Mouse (Mus musculus) lung, postnatal 36 days (tissue): ENCODE results near the gene Bckdk.
"Not testable (repeated sequence)": the region's sequence is repeated elsewhere in the genome, so short reads cannot be mapped to it uniquely, and the experiment has no call there.

Source experiments
- DNase-seq: peaks from one replicate; pipeline ENCODE4 v3.0.0; 2022; ENCODE audit warnings: mixed read lengths

Gene Bckdk

DNA sequence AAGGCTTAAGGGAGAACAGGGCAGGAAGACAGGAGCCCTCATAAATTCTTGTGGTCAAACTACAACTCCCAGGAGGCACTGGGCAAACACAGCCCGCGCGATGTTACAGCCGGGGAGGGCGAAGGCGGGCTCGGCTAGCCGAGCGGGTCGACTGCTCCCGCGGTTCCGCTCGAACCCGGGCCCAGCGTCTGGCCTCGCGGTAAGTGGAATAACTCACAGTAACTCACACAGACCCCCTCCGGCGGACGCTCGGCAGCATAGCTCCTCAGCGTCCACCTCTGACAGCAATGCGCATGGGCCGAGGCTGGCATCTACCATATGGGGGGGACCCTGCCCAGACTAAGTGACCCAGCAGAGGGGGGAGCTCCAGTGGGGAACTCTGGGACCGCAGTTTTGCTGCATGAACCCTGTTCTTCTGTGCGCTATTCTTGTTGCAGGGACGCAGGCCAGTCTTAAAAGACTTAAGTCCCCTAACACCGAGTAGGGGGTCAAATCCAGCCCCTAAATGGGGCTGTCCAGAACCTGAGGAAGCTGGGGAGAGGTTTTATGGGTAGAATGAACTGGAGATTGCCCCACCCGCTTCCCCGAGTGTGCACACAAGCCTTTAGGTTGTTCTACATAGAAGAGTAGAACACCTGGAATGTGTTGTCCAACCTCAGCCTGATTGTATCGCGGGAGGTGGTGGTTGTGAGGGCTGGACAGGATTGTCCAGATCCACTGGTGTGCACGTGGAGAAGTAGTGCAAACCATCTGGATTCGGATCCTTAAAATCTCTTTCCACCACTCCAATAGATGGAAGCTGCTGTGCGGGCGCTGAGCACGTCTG is at the start of gene Bckdk:
Gene Bckdk, plus strand, starts transcription at position 112 of the 826 bp plus-strand sequence.
- peak; percentile 88 for DNase-seq

DNA sequence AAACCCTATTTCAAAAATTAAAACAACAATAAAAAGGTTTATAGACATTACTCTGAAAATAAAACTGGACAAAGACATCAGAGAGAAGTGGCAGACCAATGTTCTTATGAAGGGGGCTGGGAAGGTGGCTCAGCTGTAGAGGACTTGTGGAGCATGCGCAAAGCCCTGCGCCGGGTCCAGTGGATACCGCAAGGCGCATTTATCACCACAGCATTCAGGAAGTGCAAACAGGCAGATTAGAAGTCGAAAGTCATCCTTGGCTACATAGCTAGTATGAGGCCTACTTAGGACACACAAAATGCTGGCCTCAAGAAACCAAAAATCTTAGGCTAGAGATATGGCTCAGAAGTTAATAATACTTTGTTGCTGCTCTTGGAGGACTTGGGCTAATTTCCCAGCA is 45.6 kb upstream of the Bckdk start:
- DNase-seq = no peak

DNA sequence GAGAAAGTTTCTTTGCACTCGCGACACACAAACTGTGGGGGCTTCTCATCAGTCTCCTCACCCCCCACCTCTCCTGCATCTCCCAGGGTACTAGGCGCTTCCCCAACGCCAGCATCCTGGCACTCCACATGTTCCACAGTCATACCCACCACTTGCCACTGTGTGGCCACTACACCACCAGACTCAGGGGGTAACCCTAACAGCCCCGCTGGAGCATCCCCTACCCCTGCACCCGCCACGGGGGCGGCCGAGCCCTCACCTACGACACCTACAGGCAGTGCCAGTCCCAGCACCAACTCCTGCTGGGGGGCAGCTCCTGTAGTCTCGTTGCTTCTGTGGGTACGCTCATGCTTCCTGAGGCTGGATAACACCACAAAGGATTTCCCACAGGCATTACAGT is 37.4 kb upstream of the Bckdk start:
- no peak for DNase-seq

DNA sequence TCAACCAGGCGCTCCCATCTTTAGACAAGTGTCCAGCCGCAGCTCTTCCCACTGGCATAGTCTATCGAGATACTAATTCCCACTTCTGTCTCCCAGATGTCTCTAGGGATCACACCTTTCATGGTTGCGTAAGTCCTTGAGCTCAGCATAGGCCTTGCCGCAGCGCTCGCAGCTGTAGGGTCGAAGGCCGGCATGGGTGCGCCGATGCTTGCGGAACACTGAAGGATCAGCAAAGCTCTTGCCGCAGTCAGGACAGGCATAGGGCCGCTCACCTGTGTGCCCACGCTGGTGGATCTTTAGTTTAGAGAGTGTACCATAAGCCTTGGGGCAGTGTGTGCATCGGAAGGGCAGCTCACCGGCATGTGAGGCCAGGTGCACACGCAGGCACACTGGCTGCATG is 36.2 kb upstream of the Bckdk start:
- no peak for DNase-seq

DNA sequence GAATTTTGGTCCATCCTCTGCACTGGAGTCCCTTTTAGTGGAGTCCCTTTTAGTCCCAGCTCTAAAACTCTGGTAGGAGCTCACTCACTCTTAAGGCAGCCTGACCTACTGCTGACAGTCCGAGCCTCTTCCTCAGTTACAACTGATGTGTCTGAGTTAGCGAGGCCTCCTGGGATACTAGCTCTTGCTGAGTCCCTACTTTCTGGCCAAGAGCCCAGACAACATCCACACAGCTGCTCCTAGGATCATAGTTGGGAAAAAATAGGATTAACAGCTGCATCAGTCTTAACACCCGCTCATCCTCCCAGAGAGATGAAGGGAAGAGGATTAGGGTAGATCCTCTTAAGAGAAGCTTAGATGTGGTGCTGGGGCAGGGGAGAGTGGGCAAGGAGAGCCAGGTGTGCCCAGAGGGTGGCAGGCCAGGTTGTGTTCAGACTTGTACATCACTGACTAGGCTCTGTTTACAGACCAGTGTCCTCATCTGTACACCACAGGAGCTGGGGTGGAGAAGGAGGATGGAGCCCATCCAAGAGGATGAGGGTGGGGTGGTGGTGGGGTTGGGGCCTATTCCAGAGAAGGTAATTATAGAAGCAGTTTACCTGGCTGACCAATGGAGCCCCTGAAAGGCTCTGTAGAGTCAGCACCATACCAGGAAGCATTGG is 34.6 kb upstream of the Bckdk start:
- no peak for DNase-seq

DNA sequence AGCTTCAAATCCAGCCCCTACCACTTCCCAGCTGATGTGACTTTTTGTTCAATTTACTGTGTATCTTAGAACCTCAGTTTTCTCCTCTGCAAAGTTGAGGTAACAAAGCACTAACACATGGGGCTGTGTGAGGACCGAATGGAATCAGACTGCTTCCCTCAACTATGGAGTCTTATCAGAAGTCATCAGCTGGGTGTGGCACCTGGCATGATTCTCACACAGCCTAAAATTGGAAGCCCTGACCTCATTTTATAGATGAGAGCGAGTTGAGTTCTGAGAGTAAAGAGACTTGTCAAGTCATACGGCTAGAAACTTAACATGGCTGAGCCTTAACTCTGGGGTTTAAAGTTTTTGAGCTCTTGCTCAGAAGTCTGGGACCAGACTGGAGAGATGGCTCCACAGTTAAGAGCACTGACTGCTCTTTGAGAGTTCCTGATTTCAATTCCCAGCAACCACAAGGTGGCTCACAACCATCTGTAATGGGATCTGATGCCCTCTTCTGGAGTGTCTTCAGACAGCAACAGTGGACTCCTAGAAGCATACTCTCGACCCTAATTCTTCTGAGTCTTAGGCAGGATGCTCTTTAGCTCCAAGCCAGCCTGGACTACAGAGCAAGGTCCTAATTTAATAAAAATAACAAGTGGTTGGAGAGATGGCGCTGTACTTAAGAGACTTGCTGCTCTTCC is 33.6 kb upstream of the Bckdk start:
- no peak for DNase-seq

DNA sequence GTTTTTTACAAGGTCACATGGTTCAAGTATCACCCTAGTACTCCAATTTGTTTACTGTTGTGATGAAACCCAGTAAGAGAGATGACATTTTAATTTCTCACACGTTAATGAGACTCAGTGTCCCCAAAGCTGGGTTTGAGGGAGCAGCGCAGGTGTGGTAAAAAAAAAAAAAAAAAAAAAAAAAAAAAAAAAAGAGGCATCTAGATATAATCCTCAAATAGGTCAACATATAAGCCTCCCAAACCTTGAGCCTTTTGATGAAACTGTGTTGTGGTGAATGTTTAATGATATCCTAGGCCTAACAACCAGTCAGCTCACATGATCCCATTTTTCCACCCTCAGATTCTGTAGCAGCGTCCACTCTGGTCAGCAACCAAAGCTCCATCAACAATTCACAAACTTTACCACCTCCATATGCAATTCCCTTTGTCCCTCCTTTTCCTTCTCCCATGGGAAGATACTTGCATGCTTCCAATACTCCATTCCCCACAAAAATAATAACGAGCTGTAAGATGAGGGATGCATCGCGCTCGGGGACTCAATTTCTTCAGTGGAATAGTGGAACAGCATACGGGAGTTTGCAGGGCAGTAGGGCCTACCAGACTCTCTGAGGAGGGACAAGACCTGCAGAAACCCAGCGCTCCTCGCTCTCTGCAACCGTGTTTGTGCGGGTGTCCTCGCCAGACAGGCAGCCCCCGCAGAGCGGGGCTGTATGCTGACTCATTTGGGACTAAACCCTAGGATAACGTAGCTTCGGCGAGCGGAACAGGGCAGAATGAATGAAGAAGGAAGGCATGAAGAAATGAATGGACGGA is 28.9 kb upstream of the Bckdk start:
- DNase-seq = no peak

DNA sequence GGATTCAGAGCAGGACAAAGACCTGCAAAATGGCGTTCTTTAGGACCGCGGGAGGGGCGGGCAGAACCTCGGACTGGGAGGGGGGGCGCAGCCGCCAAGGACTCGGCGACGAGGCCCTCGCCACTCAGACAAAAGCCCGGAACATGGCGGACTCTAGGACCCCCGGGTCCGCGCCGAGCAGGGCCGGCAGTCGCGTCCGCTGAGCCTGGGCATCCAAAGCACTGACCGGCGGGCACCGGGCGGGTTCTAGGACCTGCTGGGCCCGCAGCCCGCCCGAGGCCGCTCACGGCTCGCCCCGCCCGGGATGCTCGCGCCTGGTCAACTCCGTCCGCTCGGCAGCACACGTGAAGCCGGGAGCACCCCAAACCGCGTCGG is 28.3 kb upstream of the Bckdk start:
- peak; percentile 94 for DNase-seq

DNA sequence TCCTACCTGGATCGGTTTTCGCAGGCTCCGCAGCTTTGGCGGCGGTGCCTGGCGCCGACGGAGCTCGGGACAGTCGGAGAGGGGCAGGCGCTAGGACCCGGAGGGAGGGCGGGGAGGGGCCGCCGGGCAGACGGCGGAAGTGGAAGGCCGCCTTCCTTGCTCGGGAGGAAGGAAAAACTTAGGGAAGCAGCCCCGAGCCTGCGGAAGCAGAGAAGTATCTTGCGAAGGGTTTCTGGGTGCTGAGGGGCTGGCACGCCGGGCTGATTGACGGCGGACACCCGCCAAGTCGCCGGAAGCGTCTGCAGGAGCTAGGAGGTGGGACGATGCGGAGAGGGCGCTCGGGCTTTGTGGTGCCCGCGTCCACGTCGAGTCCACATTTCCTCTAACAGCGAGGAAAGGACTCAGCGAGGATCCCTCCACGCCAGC is 27.8 kb upstream of the Bckdk start, which contains the start of gene Zfp646:
Gene Zfp646, plus strand, starts transcription at position 181 of the 426 bp plus-strand sequence.
- DNase-seq = peak; percentile 73

DNA sequence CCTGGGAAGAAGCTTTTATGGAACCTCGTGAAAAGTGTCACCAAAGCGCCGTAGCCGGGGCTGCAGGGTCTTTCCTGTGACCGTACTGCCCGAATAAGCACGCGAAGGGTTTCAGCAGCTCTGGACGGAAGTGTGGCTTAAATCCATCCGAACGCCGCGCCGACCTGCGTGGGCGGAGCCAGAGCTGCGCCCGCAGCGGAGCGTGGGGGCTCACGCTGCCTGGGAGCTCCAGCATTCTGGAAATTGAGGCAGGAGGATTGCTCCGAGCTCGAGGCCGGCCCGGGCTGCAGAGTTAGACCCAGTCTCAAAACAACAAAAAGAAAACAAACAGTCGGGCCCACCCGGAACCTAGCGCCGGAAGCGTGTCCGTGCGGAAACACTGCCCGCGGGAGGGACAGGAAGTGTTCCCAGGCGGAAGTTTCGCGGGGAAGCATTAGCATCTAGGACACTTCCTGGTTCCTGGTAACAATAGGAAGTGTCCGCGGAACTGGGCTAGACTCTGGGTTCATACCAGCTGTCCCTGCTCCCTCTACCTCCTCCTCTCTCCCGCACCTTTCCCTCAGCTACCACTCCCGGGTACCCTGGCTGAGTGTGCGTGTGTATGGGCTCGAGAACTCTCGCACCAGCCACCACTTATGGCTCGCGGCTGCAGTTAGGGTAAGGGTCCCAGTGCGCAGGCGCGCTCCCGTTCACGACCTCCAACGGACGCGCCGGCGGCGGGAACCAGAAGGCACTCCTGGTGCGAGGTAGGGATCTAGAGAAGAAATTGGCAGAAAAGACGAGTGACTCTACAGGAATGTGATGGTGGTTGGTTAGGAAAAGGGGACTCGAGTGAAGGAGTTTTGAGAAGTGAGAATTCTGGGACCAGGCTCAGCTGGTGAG is 27.2 kb upstream of the Bckdk start, which contains the start of gene Zfp668:
Gene Zfp668, minus strand, starts transcription at position 362 of the 882 bp plus-strand sequence.
- DNase-seq = peak; percentile 96

DNA sequence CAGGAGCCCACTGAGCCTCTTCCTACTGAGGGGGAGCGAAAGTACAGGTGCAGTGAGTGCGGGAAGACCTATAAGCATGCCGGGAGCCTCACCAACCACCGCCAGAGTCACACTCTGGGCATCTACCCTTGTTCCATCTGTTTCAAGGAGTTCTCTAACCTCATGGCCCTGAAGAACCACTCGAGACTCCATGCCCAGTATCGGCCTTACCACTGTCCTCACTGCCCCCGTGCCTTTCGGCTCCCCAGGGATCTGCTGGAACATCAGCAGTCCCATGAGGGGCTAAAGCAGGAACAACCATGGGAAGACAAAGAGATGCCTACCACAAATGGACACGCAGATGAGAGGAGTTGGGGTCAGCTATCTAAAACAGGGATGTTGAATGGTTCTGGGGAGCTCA is 24.6 kb upstream of the Bckdk start:
- no peak for DNase-seq

DNA sequence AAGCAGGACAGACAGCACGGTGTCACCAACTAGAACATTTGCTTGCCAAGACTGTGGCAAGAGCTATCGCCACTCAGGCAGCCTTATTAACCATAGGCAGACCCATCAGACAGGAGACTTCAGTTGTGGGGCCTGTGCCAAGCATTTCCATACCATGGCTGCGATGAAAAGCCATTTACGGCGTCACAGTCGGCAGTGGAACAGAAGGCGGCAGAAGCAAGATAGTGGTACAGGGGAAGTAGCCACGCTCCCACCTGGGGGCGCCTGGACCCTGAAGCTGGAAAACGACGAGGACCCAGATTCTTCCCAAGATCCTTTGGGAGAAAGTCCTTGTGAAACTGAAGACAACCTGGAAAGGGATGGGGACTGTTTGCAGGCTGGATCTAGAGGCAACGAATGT is 23.5 kb upstream of the Bckdk start:
- DNase-seq = no peak

DNA sequence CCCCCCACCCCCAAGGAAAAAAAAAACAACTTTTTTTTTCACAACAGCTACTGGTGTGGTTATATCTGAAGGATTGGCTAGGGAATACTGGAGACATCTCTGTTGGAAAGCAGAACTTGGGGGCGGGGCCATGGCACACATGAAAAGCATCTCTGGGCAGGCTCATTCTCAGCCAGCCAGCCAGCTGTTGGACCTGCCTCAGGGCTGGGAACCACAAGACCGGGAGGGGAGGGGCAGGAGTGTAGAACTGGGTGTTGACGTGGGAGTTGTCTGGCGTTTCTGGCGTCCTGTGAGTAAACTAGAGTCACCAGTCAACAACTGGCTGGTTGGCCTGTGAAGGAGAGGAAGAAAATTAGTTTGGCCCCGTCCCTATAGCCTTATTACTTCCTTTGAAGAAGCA is 17.9 kb upstream of the Bckdk start:
- peak; percentile 82 for DNase-seq

DNA sequence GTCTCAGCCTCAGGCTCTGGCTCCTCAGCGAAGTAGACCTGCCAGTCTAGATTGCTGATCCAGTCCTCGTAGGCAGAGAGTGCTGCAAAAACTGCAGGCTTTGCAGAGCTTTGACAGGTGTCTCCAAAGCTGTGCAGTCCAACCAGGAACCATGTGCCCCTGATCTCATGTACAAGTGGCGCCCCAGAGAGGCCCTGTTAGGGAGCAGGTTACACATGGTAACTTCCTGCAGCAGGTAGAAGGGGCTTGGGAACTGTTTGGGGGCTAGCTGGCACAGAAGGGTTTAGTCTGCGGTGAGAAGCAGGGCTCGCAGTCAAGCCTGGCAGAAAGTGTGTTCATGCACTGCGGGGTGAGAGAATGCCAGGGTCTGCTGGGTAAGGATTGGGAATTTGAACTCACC is 17.3 kb upstream of the Bckdk start:
- no peak for DNase-seq

DNA sequence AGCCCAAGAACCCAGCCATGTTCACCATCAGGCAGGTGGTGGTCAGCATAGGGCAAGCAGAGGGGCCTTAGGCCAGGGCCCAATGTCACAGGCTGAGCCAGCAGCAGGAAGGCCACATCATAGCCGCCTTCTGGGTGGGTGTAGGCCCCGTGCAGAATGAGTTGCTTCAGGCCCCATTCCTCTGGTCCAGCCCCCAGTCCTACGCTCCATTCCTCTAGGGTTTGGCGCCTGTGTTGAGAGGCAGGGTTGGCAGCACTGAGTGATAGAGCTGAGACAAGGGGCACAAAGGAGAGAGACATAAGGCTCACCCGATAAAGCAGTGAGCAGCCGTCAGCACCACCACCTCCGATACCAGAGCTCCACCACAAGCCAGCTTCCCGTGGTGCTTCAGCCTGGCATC is 16.7 kb upstream of the Bckdk start:
- no peak for DNase-seq

DNA sequence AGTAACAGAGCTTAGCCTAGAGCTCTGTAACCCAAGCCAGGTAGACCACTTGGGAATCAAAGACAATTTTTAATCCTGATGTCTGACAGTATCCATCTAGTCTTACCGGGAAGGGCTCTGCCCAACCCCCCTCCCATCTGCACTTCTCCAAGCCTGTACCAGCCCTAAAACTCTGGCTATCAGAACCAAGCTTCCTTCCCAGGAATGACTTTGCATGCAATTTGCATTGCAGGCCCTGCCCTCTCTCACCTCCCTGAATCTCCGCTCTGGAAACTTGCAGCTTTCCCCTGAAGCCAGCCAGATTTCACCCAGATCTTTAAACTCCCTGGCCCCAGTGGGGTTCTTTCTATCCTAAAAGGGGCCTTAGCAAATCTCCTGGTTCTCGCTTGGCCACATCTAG is 16.1 kb upstream of the Bckdk start:
- DNase-seq = no peak

DNA sequence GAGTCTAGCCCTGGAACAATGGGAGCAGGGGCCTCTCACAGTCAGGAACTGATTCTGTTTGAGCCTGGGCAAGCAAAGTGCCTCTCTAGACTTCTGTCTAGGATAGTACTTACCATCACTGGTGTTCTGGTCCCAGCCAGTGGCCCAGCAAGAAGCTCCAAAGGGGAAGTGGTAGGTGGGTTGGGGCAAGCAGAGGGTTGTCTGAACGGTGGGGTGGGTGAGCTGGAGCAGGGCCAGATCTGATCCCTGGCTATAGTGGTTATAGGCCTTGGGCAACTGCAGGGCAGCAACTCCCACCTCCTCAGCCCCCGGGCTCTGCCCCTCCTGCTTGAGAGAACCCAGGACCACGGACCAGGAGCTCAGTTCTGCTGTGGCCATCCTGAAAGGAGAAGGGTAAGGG is 15.1 kb upstream of the Bckdk start:
- DNase-seq = no peak

DNA sequence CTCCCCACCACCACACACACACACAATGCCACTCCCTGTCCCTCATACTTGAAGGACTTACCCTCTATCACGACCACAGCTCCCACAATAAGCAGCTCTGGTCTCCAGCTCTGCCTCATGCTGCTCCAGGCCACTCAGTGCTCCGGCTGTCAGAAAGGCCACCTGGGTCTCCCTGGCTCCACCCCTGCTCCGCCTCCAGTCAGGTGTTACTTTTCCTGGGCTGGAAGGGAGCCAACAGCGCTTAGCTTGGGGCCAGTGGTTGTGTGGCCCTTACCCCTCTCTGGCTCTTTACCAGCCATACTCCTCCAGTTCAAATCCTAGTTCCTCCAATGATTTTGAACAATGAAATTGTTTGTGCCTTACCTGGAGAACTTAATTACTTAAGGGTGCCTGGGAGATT is 13.1 kb upstream of the Bckdk start, which contains the start of gene Prss53:
Gene Prss53, minus strand, starts transcription at position 173 of the 400 bp plus-strand sequence.
- DNase-seq = peak; percentile 62

DNA sequence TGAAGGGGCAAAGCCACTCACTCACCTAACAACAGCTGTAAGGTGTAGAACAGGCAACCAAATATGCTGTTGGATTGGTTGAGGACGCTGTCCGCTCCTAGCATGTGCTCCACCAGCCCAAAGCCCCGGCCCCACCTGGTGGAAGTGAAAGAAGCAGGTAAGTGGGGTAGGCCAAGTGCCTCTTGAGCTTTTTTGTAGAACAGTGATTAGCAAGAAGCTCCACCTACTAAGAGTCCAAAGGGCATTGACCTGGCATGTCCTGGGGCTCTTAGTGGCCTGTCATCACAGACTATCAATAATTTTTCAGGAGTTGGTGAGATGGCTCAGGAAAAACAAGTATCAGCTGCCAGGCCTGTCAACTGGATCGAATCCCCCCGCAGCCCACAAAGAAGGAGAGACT is 9.4 kb upstream of the Bckdk start:
- DNase-seq = peak; percentile 50

DNA sequence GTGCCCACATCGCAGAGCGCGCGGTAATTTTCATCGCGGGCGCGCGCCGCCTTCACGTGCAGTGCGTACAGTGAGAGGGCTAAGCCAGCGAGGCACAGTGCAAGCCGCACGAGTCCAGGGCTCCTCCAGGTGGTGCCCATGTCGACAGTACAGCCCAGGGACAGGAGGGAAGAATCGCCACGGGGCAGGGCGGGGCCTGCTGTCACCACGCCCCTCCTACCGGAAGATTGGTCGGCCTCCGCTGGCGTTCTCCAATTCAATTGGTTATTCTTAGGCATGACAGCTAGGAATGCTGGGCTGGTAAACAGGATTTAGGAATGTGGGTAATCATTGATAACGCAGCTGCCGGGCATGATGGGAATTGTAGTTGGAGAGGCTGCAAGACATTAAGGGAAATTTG is 8.4 kb upstream of the Bckdk start, which contains the start of the genes Gm21974 and Vkorc1:
Gene Gm21974, minus strand, starts transcription at position 13 of the 400 bp plus-strand sequence.
Gene Vkorc1, minus strand, starts transcription at position 176 of the 400 bp plus-strand sequence.
- DNase-seq = peak; percentile 99

DNA sequence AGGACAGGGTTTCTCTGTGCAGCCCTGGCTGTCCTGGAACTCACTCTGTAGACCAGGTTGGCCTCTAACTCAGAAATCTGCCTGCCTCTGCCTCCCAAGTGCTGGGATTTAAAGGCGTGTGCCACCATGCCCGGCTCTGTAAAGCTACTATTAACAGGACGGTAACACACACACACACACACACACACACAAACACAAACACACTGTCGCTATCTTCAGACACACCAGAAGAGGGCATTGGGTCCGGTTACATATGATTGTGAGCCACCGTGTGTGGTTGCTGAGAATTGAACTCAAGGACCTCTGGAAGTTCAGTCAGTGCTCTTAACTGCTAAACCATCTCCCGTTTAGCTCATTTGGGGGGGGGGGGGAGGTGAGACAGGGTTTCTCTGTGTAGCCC is 8.0 kb upstream of the Bckdk start:
- DNase-seq = not testable (repeated sequence)
